Mouse (Mus musculus) myocyte (in vitro differentiated cells): ENCODE data around the gene Stpg3.

Source experiments
- MAX ChIP-seq: IDR thresholded peaks from one replicate; pipeline ENCODE4 v1.6.1; 2011; ENCODE audit warnings: low read depth, mild to moderate bottlenecking, control low read depth
- POLR2A ChIP-seq: IDR thresholded peaks from one replicate; pipeline ENCODE4 v1.6.1; 2011; ENCODE audit warnings: low read depth, mild to moderate bottlenecking, control low read depth, moderate library complexity; ENCODE audit not compliant: insufficient read length
- USF1 ChIP-seq: IDR thresholded peaks from one replicate; pipeline ENCODE4 v1.6.1; 2011; ENCODE audit warnings: low read depth, mild to moderate bottlenecking, control low read depth, moderate library complexity

DNA sequence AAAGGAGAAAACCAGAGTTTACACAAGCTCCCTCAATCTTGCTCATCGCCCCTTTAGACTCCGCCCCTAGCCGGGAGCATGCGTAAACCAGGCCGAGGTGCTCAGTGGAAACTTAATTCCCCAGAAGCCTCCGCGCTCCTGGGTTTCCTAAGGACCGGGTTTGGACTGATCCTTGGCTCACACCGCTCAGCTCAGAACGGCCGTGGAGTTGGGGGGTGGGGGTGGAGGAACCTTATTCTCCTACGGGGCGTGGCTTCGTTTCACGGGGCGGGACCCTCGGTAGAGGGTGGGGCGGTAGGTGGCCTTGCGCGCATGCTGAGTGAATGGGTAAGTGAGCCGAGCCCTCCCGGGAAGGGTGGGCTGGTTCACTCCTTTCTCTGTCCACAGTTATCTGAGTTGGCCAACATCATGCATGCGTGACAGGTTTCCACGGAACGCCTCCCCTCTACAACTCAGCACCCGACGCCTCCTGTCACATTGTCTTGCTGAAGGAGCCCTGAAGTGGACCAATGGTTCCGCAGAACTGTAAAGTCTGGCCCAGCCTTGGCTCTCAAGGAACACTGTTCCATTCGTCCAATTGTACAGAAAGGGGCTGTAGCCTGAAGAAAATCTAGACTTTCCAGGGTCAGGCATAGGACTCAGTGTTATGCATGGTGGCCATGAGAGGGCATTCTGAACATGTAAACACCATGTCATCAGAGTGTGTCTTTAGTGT, 26.4 kb upstream of the Stpg3 start:
- TF ChIP-seq MAX (no peak), POLR2A (no peak), USF1 (no peak)
